Mouse (Mus musculus) kidney, adult 2 months (tissue): Measurements from ENCODE around the gene Cd8b1. TPM values are rescaled to one million over a fixed set of nuclear protein-coding genes. Genes with fewer than 3 reads are reported as not detected.

Source experiments
- DNase-seq: peaks from one replicate; pipeline ENCODE4 v3.0.0; 2021
- H3K27ac ChIP-seq: fragments of 200-500 bp; 2 replicates; pipeline ENCODE4 v1.5.1; 2012; ENCODE audit warnings: low read depth, low read length, control low read depth, inconsistent platforms; ENCODE audit not compliant: insufficient read depth
- H3K27me3 ChIP-seq: fragments of 200-500 bp; replicated peaks from 2 replicates; pipeline ENCODE4 v1.6.1; 2012; ENCODE audit warnings: mild to moderate bottlenecking, moderate library complexity, low read length, inconsistent platforms; ENCODE audit not compliant: control insufficient read depth, insufficient read depth
- H3K36me3 ChIP-seq: fragments of 200-500 bp; 2 replicates; pipeline ENCODE4 v1.6.1; 2012; ENCODE audit warnings: mild to moderate bottlenecking, moderate library complexity, low read length, inconsistent platforms; ENCODE audit not compliant: control insufficient read depth, insufficient read depth
- H3K4me1 ChIP-seq: fragments of 200-500 bp; 2 replicates; pipeline ENCODE4 v1.6.1; 2011; ENCODE audit warnings: low read length; ENCODE audit not compliant: control insufficient read depth, insufficient read depth
- H3K4me3 ChIP-seq: fragments of 200-500 bp; 2 replicates; pipeline ENCODE4 v1.5.1; 2011; ENCODE audit warnings: mild to moderate bottlenecking, low read depth, low read length, control low read depth; ENCODE audit not compliant: insufficient read depth
- CTCF ChIP-seq: fragments of 200-500 bp; conservative IDR thresholded peaks from 2 replicates; pipeline ENCODE4 v1.5.1; 2011; ENCODE audit warnings: low read depth, mild to moderate bottlenecking, control low read depth, low read length, moderate library complexity, mixed read lengths; ENCODE audit not compliant: insufficient read depth, insufficient read length
- POLR2A ChIP-seq: fragments of 200-500 bp; IDR thresholded peaks from one replicate; pipeline ENCODE4 v1.6.1; 2011; ENCODE audit warnings: low read depth, low read length, control low read depth
- WGBS: fragments of 180-500 bp; shearing (Covaris S2); methylation state at CpG from one replicate; pipeline ENCODE4 v1.1.7; 2018; 5-methylcytosine and 5-hydroxymethylcytosine counted together
- polyA plus RNA-seq: library from polyadenylated mRNA; depleted of rRNA; stranded (reverse); fragments of >200 nt; gene quantifications from 2 replicates; pipeline ENCODE4 v1.2.3, GENCODE M21; 2012

Gene Cd8b1
- polyA plus RNA-seq, 1 experiment, result 5.7 TPM

GRCm38 (mm10) chr6:71348006-71348405 is 25.4 kb downstream of the Cd8b1 start:
- Histone ChIP-seq H3K4me1 (no peaks in the 10 kb centered on the region), H3K36me3 (no peaks in the 10 kb centered on the region)
- no peak for DNase-seq

GRCm38 (mm10) chr6:71351201-71351600 is 28.6 kb downstream of the Cd8b1 start:
- 85% methylated on average over 3 of the region's 3 CpGs for WGBS
- no peak for DNase-seq
- Histone ChIP-seq H3K27ac (no peak overlapping the region), H3K4me3 (no peak overlapping the region), H3K36me3 (no peaks in the 10 kb centered on the region), H3K27me3 (no peaks in the 10 kb centered on the region), H3K4me1 (no peaks in the 10 kb centered on the region)
- TF ChIP-seq CTCF (no peak), POLR2A (no peak)

More at GRCm38 (mm10) chr6:71348006-71348405, 25.4 kb downstream of the Cd8b1 start:
- H3K4me3 ChIP-seq, result no peak overlapping the region
- WGBS, result 95% methylated on average over 9 of the region's 9 CpGs
- no peak overlapping the region for H3K27ac ChIP-seq
- no peaks in the 10 kb centered on the region for H3K27me3 ChIP-seq
- no peak for TF ChIP-seq POLR2A
- no peak for TF ChIP-seq CTCF

DNA sequence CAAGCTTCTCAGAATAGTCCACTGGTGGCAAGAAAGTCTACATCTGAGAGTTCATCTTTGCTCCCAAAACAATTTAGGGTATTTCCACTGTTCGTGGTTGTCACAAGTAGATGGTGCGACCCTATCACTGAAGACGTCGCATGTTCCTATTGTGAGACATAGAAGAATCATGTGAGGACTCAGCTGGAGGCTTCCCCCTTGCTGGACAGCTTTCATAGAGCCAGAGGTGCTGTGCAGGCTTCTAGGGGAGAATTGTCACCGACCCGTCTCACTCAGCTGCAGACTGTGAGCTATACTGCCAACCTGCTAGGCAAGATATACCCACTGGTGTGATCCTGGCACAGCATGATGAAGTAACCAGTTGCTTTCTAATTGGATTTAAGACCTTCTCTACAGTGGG is 29.6 kb downstream of the Cd8b1 start:
- Histone ChIP-seq H3K27ac (no peak overlapping the region), H3K27me3 (no peaks in the 10 kb centered on the region), H3K4me3 (no peak overlapping the region), H3K4me1 (no peaks in the 10 kb centered on the region), H3K36me3 (no peaks in the 10 kb centered on the region)
- TF ChIP-seq CTCF (no peak), POLR2A (no peak)
- DNase-seq, result no peak
- 93% methylated on average over 6 of the region's 6 CpGs for WGBS

DNA sequence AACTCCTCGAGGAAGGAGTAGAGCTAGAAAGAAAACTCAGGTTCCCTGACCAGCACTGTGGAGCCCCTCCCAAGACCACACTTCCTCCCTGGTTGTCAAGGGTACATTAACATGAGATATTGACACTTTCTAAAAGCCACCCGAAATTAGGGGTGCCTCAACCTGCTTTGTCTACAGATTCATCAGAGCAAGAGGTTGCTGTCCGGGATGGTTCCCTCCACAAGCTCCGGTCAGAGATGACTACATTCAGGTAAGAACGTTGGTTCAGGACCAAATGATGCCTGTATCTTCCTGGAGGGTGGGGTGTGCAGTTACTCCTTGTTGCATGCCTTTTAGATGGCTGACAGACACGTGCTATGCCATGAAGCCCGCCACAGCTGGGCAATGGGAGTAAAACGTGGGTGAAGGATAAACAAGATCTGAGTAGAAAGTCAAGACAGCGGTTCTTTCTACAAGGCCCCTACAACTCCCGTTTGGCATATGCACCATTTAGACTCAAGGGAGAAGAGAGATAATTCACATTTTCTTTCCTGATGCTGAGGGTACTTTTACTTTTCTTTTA is 30.4 kb downstream of the Cd8b1 start:
- Histone ChIP-seq H3K27ac (no peak overlapping the region), H3K4me3 (no peak overlapping the region), H3K4me1 (no peaks in the 10 kb centered on the region), H3K27me3 (no peaks in the 10 kb centered on the region), H3K36me3 (no peaks in the 10 kb centered on the region)
- TF ChIP-seq CTCF, result no peak
- no peak for TF ChIP-seq POLR2A
- WGBS, result 79% methylated on average over 10 of the region's 10 CpGs
- DNase-seq, result no peak

GRCm38 (mm10) chr6:71353722-71354121 is 31.1 kb downstream of the Cd8b1 start:
- no peak for DNase-seq
- H3K27me3 ChIP-seq, result no peaks in the 10 kb centered on the region
- WGBS, result 81% methylated on average over 2 of the region's 2 CpGs
- no peaks in the 10 kb centered on the region for H3K4me1 ChIP-seq
- H3K27ac ChIP-seq, result no peak overlapping the region
- TF ChIP-seq POLR2A, result no peak
- TF ChIP-seq CTCF, result no peak
- no peaks in the 10 kb centered on the region for H3K36me3 ChIP-seq
- H3K4me3 ChIP-seq, result no peak overlapping the region

DNA sequence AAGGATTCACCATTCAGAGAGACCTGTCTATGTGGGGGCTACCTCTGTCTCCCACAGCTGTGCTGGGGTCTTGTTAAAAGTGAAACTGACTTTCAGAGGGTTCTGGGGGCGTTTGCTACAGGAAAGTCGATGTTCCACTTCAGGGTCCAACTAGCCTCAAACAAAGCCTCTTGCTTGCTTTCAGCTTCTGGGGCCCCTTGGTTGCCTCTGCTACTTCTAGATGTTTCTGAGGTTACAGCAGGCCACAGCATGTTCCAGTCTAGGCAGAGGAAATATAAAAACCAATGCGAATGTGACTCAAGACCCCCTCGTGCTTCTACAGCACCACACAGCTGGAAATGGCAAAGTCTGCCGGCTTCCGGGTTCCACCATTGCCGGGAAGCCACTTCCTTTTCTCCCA is 34.9 kb downstream of the Cd8b1 start:
- TF ChIP-seq CTCF (no peak), POLR2A (no peak)
- H3K27ac ChIP-seq, result no peak overlapping the region
- no peak overlapping the region for H3K4me3 ChIP-seq
- H3K27me3 ChIP-seq, result no peaks in the 10 kb centered on the region
- no peaks in the 10 kb centered on the region for H3K4me1 ChIP-seq
- DNase-seq, result no peak
- no peaks in the 10 kb centered on the region for H3K36me3 ChIP-seq
- WGBS, result 88% methylated on average over 7 of the region's 7 CpGs

DNA sequence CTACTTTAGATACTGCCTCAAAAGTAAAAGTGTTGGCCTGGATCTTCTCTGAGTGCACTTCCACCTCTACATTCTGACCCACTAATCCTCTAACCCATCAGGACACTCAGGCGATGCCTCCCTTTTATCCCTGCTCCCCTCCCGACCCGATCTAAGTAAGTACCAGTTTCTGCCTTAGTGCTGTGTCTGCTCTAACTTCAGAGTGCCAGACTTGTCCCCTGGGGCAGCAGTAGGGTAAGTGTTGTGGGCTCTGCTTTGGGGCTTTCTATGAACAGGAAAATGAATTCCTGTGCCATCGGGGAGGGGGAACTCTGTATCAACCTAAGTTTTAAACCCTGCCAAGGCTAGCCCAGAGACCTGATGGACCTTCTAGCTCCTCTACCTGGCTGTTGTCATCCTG is 37.6 kb downstream of the Cd8b1 start:
- TF ChIP-seq POLR2A (no peak), CTCF (no peak)
- Histone ChIP-seq H3K4me1 (no peaks in the 10 kb centered on the region), H3K36me3 (no peaks in the 10 kb centered on the region), H3K27me3 (no peaks in the 10 kb centered on the region), H3K4me3 (no peak overlapping the region), H3K27ac (no peak overlapping the region)
- DNase-seq, result no peak
- WGBS, result 88% methylated on average over 4 of the region's 4 CpGs
